ENCODE assay signal across 18 mouse cellular contexts in the genomic region with DNA sequence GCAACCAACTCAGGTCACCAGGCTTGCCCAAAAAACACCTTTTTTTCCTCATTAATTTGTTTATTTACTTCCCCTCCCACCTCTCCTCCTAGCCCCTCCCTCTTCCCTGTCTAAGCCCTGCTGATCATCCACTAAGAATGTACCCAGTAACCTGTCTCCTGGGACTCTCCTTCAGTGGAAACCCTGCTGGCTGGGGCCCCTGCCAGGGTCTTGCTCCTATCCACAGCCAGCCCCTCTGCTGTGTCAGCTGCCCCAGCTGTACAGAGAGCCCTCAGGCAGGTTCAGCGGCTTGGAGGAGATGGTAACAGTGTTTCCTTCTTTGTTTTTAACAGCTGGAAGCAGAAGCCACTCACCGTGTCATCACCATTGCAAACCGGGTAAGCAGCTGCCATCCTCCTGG. TPM values are rescaled to one million over a fixed set of nuclear protein-coding genes. Genes with fewer than 3 reads are reported as not detected.
DNase-seq lines count a peak whose midpoint lies in the region; ATAC-seq lines count a peak whose summit lies in the region.
"Had no signal": no experiment of that assay in that cellular context is flagged by ENCODE, and none has a peak within 500 bp of the region (broad histone marks: within the 10 kb centered on the region; RNA-seq: fewer than 3 reads in every experiment).

No protein-coding gene starts in this region.

- H3K9ac ChIP-seq in hindbrain, embryonic 13.5 days = no peak overlapping the region
- no peak overlapping the region for H3K9ac ChIP-seq in hindbrain, embryonic 12.5 days
- H3K9ac ChIP-seq: intestine, embryonic 15.5 days; kidney, embryonic 15.5 days; liver, embryonic 12.5 days; midbrain, embryonic 15.5 days had no signal

- WGBS in hindbrain, embryonic 13.5 days = 52% methylated on average over 3 of the region's 3 CpGs
- 50% methylated on average over 3 of the region's 3 CpGs for WGBS in hindbrain, embryonic 12.5 days

- peak; percentile 44; the same call in 1 of the 2 replicates for ATAC-seq in hindbrain, embryonic 13.5 days (ENCODE audit: low FRiP score)
- ATAC-seq in hindbrain, embryonic 12.5 days (ENCODE audit: low FRiP score) = no peak; the same call in 1 of the 2 replicates
- ATAC-seq: forebrain, embryonic 16.5 days; intestine, embryonic 15.5 days; liver, embryonic 12.5 days; midbrain, embryonic 15.5 days had no signal

- no peak overlapping the region for H3K4me3 ChIP-seq in hindbrain, embryonic 13.5 days
- no peak overlapping the region for H3K4me3 ChIP-seq in hindbrain, embryonic 12.5 days
- H3K4me3 ChIP-seq: intestine, embryonic 15.5 days; kidney, embryonic 15.5 days; liver, embryonic 12.5 days; midbrain, embryonic 15.5 days had no signal

- H3K9me3 ChIP-seq in hindbrain, embryonic 13.5 days = no peaks in the 10 kb centered on the region
- H3K9me3 ChIP-seq in hindbrain, embryonic 12.5 days (replicated peaks) = no peaks in the 10 kb centered on the region
- H3K9me3 ChIP-seq: intestine, embryonic 15.5 days; kidney, embryonic 15.5 days; liver, embryonic 12.5 days; midbrain, embryonic 15.5 days had no signal

- peaks cover 6% of the 10 kb centered on the region; the same call in 1 of the 2 replicates for H3K4me1 ChIP-seq in hindbrain, embryonic 13.5 days (replicated peaks)
- H3K4me1 ChIP-seq in hindbrain, embryonic 12.5 days = no peaks in the 10 kb centered on the region; the same call in 1 of the 2 replicates
- H3K4me1 ChIP-seq: intestine, embryonic 15.5 days; kidney, embryonic 15.5 days; liver, embryonic 12.5 days; midbrain, embryonic 15.5 days had no signal

- no peaks in the 10 kb centered on the region for H3K27me3 ChIP-seq in hindbrain, embryonic 13.5 days
- H3K27me3 ChIP-seq in hindbrain, embryonic 12.5 days = no peaks in the 10 kb centered on the region
- H3K27me3 ChIP-seq: intestine, embryonic 15.5 days; kidney, embryonic 15.5 days; liver, embryonic 12.5 days; midbrain, embryonic 15.5 days had no signal

- H3K36me3 ChIP-seq in hindbrain, embryonic 13.5 days = peaks cover 88% of the 10 kb centered on the region
- H3K36me3 ChIP-seq in hindbrain, embryonic 12.5 days = peaks cover 88% of the 10 kb centered on the region
- H3K36me3 ChIP-seq: intestine, embryonic 15.5 days; kidney, embryonic 15.5 days; liver, embryonic 12.5 days had no signal

- peak overlapping the region; percentile 25; the same call in 1 of the 2 replicates for H3K27ac ChIP-seq in hindbrain, embryonic 13.5 days
- no peak overlapping the region for H3K27ac ChIP-seq in hindbrain, embryonic 12.5 days
- H3K27ac ChIP-seq: intestine, embryonic 15.5 days; kidney, embryonic 15.5 days; liver, embryonic 12.5 days; midbrain, embryonic 15.5 days had no signal

- peak; percentile 21 for DNase-seq in gastrocnemius, postnatal 25 days
- DNase-seq in gastrocnemius, adult 8-10 months (ENCODE audit: low spot score in 2 of 2) = no peak
- peak; percentile 32 for DNase-seq in lung, postnatal 10 days
- no peak for DNase-seq in lung, adult 18-20 months
- peak; percentile 36 for DNase-seq in NIH3T3 (ENCODE audit: low read depth)
- no peak for DNase-seq in embryo, embryonic 10.5 days (ENCODE audit: low spot score)
- DNase-seq: adrenal gland, postnatal 25 days; cerebellum, adult 18-20 months; cerebellum, postnatal 36 days; right cerebral cortex, postnatal 25 days; thymus, postnatal 14 days had no signal

- no peak overlapping the region for H3K4me2 ChIP-seq in hindbrain, embryonic 13.5 days
- H3K4me2 ChIP-seq in hindbrain, embryonic 12.5 days (replicated peaks) = no peak overlapping the region
- H3K4me2 ChIP-seq: intestine, embryonic 15.5 days; kidney, embryonic 15.5 days; liver, embryonic 12.5 days; midbrain, embryonic 15.5 days had no signal

RNA-seq across cellular contexts. Expression of a gene that starts 33.3 kb away (rescaled TPM):
- 10 to 100 TPM; 50.6 to 57.5 TPM for total RNA-seq in gastrocnemius, postnatal 25 days (2021)
- total RNA-seq in gastrocnemius, adult 8-10 months (2022) = 100 to 1,000 TPM in 1 of 4 experiments, 10 to 100 TPM in 3; 88.7 to 101 (median 92.6) TPM
- polyA plus RNA-seq in hindbrain, embryonic 13.5 days (2015; fragmentation: Nextera tagmentation; extraction: Ambion mirVana) = 108 and 115 TPM in 2 replicates
- polyA plus RNA-seq in hindbrain, embryonic 12.5 days (2016; fragmentation: Nextera tagmentation; extraction: Ambion mirVana) = 73.1 and 81.0 TPM in 2 replicates

Comparison
In these comparisons a context has a peak if more than half of its experiments do, and no peak if none do; other contexts are left out.
1. DNase-seq: peak in gastrocnemius, postnatal 25 days (single experiment), lung, postnatal 10 days (single experiment) and NIH3T3 (single experiment); none in gastrocnemius, adult 8-10 months (0 of 2), lung, adult 18-20 months (0 of 2) and embryo, embryonic 10.5 days (single experiment).